Mouse (Mus musculus): ENCODE results near the gene Gm17655. TPM values are rescaled to one million over a fixed set of nuclear protein-coding genes. Genes with fewer than 3 reads are reported as not detected.
"Not testable (repeated sequence)": the region's sequence is repeated elsewhere in the genome, so short reads cannot be mapped to it uniquely, and the experiment has no call there.

The Gm17655 gene
- polyA plus RNA-seq, 1 experiment from 2014 or later: 5.5 TPM

DNA sequence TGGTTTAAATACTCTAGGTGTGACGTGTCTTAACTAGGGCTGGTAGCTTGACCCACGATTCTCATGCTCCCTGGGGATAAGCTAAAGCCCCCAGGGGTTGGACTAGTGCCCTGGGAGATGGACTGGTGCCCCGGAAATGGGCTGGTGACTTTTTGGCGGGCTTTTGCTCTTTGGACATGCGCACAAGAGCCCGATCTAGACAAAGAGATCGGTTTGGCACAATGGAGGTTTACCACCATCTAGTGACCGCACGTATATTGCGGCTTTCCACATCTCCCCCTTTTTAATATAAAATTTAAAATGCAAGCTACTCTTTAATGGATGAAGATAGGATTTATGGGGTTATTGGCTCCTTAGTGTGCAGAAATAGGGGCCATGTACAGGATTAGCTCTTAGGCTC lies 56.5 kb downstream of the Gm17655 start:
- not testable (repeated sequence) for H3K4me3 ChIP-seq; H3K27me3 ChIP-seq (ENCODE audit: insufficient read depth, poor library complexity, severe bottlenecking)
- 85% methylated on average over 10 of the region's 10 CpGs for WGBS

More for the DNA sequence above, 56.5 kb downstream of the Gm17655 start:
- not testable (repeated sequence) for H3K27ac ChIP-seq; H3K36me3 ChIP-seq; DNase-seq (ENCODE audit: low spot score); H3K4me1 ChIP-seq
- H3K9me3 ChIP-seq: peaks cover 13% of the 10 kb centered on the region

Other genes starting within 250 kb of the Gm17655 start
- 0.40 and 0.59 TPM in 2 replicates for gene Gm15446, start 149.1 kb downstream of the Gm17655 start, polyA plus RNA-seq (2016; fragmentation: Nextera tagmentation; extraction: Ambion mirVana)
- 16.5 and 17.0 TPM in 2 replicates for gene Zfp932, start 76.0 kb downstream of the Gm17655 start, polyA plus RNA-seq (2016; fragmentation: Nextera tagmentation; extraction: Ambion mirVana)
- gene Gm35315, start 21.9 kb upstream of the Gm17655 start, polyA plus RNA-seq (2016; fragmentation: Nextera tagmentation; extraction: Ambion mirVana): 1.6 and 1.8 TPM in 2 replicates
- 0.84 and 1.1 TPM in 2 replicates for gene Plcxd1, start 27.5 kb upstream of the Gm17655 start, polyA plus RNA-seq (2016; fragmentation: Nextera tagmentation; extraction: Ambion mirVana)
- gene Gtpbp6, start 35.7 kb upstream of the Gm17655 start, polyA plus RNA-seq (2016; fragmentation: Nextera tagmentation; extraction: Ambion mirVana): 25.0 and 33.9 TPM in 2 replicates
- 2.7 and 3.4 TPM in 2 replicates for gene Zfp605, start 37.6 kb upstream of the Gm17655 start, polyA plus RNA-seq (2016; fragmentation: Nextera tagmentation; extraction: Ambion mirVana)
- 37.2 and 39.0 TPM in 2 replicates for gene Chfr, start 63.3 kb upstream of the Gm17655 start, polyA plus RNA-seq (2016; fragmentation: Nextera tagmentation; extraction: Ambion mirVana)
- 20.6 and 22.3 TPM in 2 replicates for gene Golga3, start 104.2 kb upstream of the Gm17655 start, polyA plus RNA-seq (2016; fragmentation: Nextera tagmentation; extraction: Ambion mirVana)
- 21.7 and 24.1 TPM in 2 replicates for gene Ankle2, start 158.5 kb upstream of the Gm17655 start, polyA plus RNA-seq (2016; fragmentation: Nextera tagmentation; extraction: Ambion mirVana)
- 74.5 and 81.2 TPM in 2 replicates for gene Pgam5, start 197.4 kb upstream of the Gm17655 start, polyA plus RNA-seq (2016; fragmentation: Nextera tagmentation; extraction: Ambion mirVana)
- gene Pxmp2, start 213.7 kb upstream of the Gm17655 start, polyA plus RNA-seq (2016; fragmentation: Nextera tagmentation; extraction: Ambion mirVana): 18.5 and 20.2 TPM in 2 replicates
- gene Pole, start 213.8 kb upstream of the Gm17655 start, polyA plus RNA-seq (2016; fragmentation: Nextera tagmentation; extraction: Ambion mirVana): 23.8 and 32.4 TPM in 2 replicates